Mouse (Mus musculus) lung, postnatal 0 days (tissue): Measurements from ENCODE around the gene Arid2.

Source experiments
- CTCF ChIP-seq: IDR thresholded peaks from 2 replicates; pipeline ENCODE4 v1.5.1; 2016; ENCODE audit warnings: antibody characterized with exemption, mild to moderate bottlenecking
- EP300 ChIP-seq: IDR thresholded peaks from 2 replicates; pipeline ENCODE4 v1.6.1; 2016; ENCODE audit warnings: antibody characterized with exemption, mild to moderate bottlenecking, control low read depth

DNA sequence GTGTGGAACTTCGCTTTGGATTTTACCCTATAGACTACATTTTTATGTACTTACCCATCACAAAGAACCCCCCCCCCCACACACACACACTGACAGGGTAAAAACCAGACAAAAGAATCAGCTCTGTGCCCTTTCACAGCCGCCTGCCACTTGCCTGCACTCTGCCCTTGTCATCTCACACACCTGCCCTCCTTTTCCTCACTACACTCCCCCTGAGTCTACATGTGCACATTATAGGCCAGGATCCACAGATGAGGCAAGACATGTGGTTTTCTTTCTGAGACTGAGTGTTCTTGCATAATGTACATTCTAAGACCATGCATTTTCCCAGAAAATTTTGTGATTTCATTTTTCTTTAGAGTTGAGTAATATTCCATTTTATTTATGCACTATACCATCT, 12.1 kb upstream of the Arid2 start:
- no peak for TF ChIP-seq CTCF
- TF ChIP-seq EP300 = no peak
